Mouse (Mus musculus) bone marrow macrophage, adult 2 months (primary cell): ENCODE measurements around the gene Dock6.

Experiments
- CTCF ChIP-seq: IDR thresholded peaks from 2 replicates; pipeline ENCODE4 v1.5.1; 2012; ENCODE audit warnings: low read depth, mild to moderate bottlenecking, low read length, moderate library complexity
- POLR2A ChIP-seq: IDR thresholded peaks from 2 replicates; pipeline ENCODE4 v1.6.1; 2012; ENCODE audit warnings: mild to moderate bottlenecking, low read depth, low read length, borderline replicate concordance

- TF ChIP-seq CTCF: no peak
- no peak for TF ChIP-seq POLR2A
Measured at GRCm38 (mm10) chr9:21823957-21824356, 28.5 kb downstream of the Dock6 start.
